ENCODE assay signal across 12 mouse cellular contexts in genomic region chr13:94262551-94262950, GRCm38 (mm10). TPM values are rescaled to one million over a fixed set of nuclear protein-coding genes. Genes with fewer than 3 reads are reported as not detected.
DNase-seq lines count a peak whose midpoint lies in the region; ATAC-seq and TF ChIP-seq lines count a peak whose summit lies in the region.
"Had no signal": no experiment of that assay in that cellular context is flagged by ENCODE, and none has a peak within 500 bp of the region (broad histone marks: within the 10 kb centered on the region; RNA-seq: fewer than 3 reads in every experiment).

No protein-coding gene starts in this region.

- DNase-seq in brain, adult 2 months (ENCODE audit: low read depth, low spot score) = peak; percentile 78
- DNase-seq in cerebellum, postnatal 36 days = peak; percentile 31 to 52
- DNase-seq in lung, postnatal 0 days (ENCODE audit: low spot score) = no peak
- DNase-seq in hindbrain, postnatal 0 days (ENCODE audit: low spot score) = no peak
- DNase-seq: gastrocnemius, postnatal 10 days; midbrain, embryonic 14.5 days; right cerebral cortex, postnatal 25 days had no signal

- no peaks in the 10 kb centered on the region for H3K27me3 ChIP-seq in megakaryocyte, embryonic 14.5 days (replicated peaks)
- no peaks in the 10 kb centered on the region for H3K27me3 ChIP-seq in lung, postnatal 0 days (replicated peaks; ENCODE audit: insufficient read depth, low read length)
- H3K27me3 ChIP-seq in hindbrain, postnatal 0 days (ENCODE audit: insufficient read depth, low read length) = no peaks in the 10 kb centered on the region
- H3K27me3 ChIP-seq: heart, embryonic 15.5 days had no signal

- WGBS in lung, postnatal 0 days = 78% methylated on average over 4 of the region's 4 CpGs
- 59% methylated on average over 4 of the region's 4 CpGs for WGBS in hindbrain, postnatal 0 days

- no peak for ATAC-seq in megakaryocyte, adult 5-6 weeks (ENCODE audit: poor library complexity, severe bottlenecking)
- peak; percentile 32 for ATAC-seq in megakaryocyte-erythroid progenitor cell, adult 5-6 weeks (replicated peaks; ENCODE audit: low FRiP score, low TSS enrichment, poor library complexity, severe bottlenecking)
- ATAC-seq in activated CD4-positive, CD25-positive, alpha-beta regulatory T cell, adult 4 months = no peak
- no peak for ATAC-seq in lung, postnatal 0 days
- ATAC-seq in hindbrain, postnatal 0 days = no peak

- peaks cover 100% of the 10 kb centered on the region for H3K4me1 ChIP-seq in megakaryocyte, embryonic 14.5 days
- H3K4me1 ChIP-seq in lung, postnatal 0 days (ENCODE audit: insufficient read depth, low read depth, low read length) = no peaks in the 10 kb centered on the region; the same call in 1 of the 2 replicates
- H3K4me1 ChIP-seq in hindbrain, postnatal 0 days (ENCODE audit: insufficient read depth, low read length) = no peaks in the 10 kb centered on the region

- TF ChIP-seq EP300 in lung, postnatal 0 days (IDR thresholded peaks at IDR 0.05) = no peak

- no peak overlapping the region for H3K9ac ChIP-seq in lung, postnatal 0 days (replicated peaks; ENCODE audit: low read depth)
- H3K9ac ChIP-seq in hindbrain, postnatal 0 days (replicated peaks; ENCODE audit: low read length) = no peak overlapping the region
- H3K9ac ChIP-seq: heart, embryonic 15.5 days had no signal

- TF ChIP-seq CTCF in lung, postnatal 0 days (IDR thresholded peaks at IDR 0.05) = no peak
- TF ChIP-seq CTCF in hindbrain, postnatal 0 days (IDR thresholded peaks at IDR 0.05; ENCODE audit: low read depth) = no peak

- H3K27ac ChIP-seq in lung, postnatal 0 days (ENCODE audit: low read length) = no peak overlapping the region
- H3K27ac ChIP-seq in hindbrain, postnatal 0 days = no peak overlapping the region
- H3K27ac ChIP-seq: heart, embryonic 15.5 days had no signal

- no peaks in the 10 kb centered on the region for H3K9me3 ChIP-seq in megakaryocyte, embryonic 14.5 days
- H3K9me3 ChIP-seq in lung, postnatal 0 days (ENCODE audit: low read length) = no peaks in the 10 kb centered on the region
- H3K9me3 ChIP-seq in hindbrain, postnatal 0 days (ENCODE audit: low read length) = no peaks in the 10 kb centered on the region
- H3K9me3 ChIP-seq: heart, embryonic 15.5 days had no signal

- H3K36me3 ChIP-seq in megakaryocyte, embryonic 14.5 days (replicated peaks; ENCODE audit: low read length) = peaks cover 18% of the 10 kb centered on the region
- H3K36me3 ChIP-seq in lung, postnatal 0 days (ENCODE audit: insufficient read depth, low read length) = no peaks in the 10 kb centered on the region
- H3K36me3 ChIP-seq in hindbrain, postnatal 0 days (ENCODE audit: insufficient read depth, low read length) = no peaks in the 10 kb centered on the region
- H3K36me3 ChIP-seq: heart, embryonic 15.5 days had no signal

- H3K4me3 ChIP-seq in megakaryocyte, embryonic 14.5 days (replicated peaks) = peak overlapping the region; percentile 75
- H3K4me3 ChIP-seq in lung, postnatal 0 days (ENCODE audit: low read depth, low read length) = no peak overlapping the region
- H3K4me3 ChIP-seq in hindbrain, postnatal 0 days (ENCODE audit: low read length) = no peak overlapping the region
- H3K4me3 ChIP-seq: heart, embryonic 15.5 days had no signal

- H3K4me2 ChIP-seq in lung, postnatal 0 days (replicated peaks; ENCODE audit: low read depth, low read length) = no peak overlapping the region
- no peak overlapping the region for H3K4me2 ChIP-seq in hindbrain, postnatal 0 days (ENCODE audit: low read depth, low read length)
- H3K4me2 ChIP-seq: heart, embryonic 15.5 days had no signal

RNA-seq across cellular contexts. Expression of gene Scamp1, which starts 23.1 kb away (rescaled TPM):
- 0.38 and 3.2 TPM in 2 replicates for polyA plus RNA-seq in megakaryocyte, embryonic 14.5 days (2012; ENCODE audit: insufficient read depth, low replicate concordance)
- 14.0 and 14.4 TPM in 2 replicates for total RNA-seq in megakaryocyte, adult 5-6 weeks (2015)
- total RNA-seq in megakaryocyte, adult 5-6 weeks (2017) = 6.8 and 7.3 TPM in 2 replicates
- 9.5 and 12.4 TPM in 2 replicates for total RNA-seq in megakaryocyte-erythroid progenitor cell, adult 5-6 weeks (2014; fragmentation: Nextera tagmentation)
- total RNA-seq in megakaryocyte-erythroid progenitor cell, adult 5-6 weeks (2017) = 12.6 and 24.4 TPM in 2 replicates
- polyA plus RNA-seq in activated CD4-positive, CD25-positive, alpha-beta regulatory T cell, adult 4 months (2017; shearing (Covaris generic)) = 1 to 10 TPM; 1.4 to 2.0 TPM
- 26.9 and 32.9 TPM in 2 replicates for polyA plus RNA-seq in lung, postnatal 0 days (2015; fragmentation: Nextera tagmentation; extraction: Ambion mirVana)
- 106 and 126 TPM in 2 replicates for total RNA-seq in hindbrain, postnatal 0 days (2014; rRNA removed)
- 131 and 137 TPM in 2 replicates for polyA plus RNA-seq in hindbrain, postnatal 0 days (2015; fragmentation: Nextera tagmentation; extraction: Ambion mirVana)

Comparison
In these comparisons a context has a peak if more than half of its experiments do, and no peak if none do; other contexts are left out.
1. DNase-seq: peak in brain, adult 2 months (single experiment) and cerebellum, postnatal 36 days (2 of 2); none in lung, postnatal 0 days (single experiment) and hindbrain, postnatal 0 days (single experiment).